8 mouse cellular contexts compared by ENCODE assay signal in the genomic region with DNA sequence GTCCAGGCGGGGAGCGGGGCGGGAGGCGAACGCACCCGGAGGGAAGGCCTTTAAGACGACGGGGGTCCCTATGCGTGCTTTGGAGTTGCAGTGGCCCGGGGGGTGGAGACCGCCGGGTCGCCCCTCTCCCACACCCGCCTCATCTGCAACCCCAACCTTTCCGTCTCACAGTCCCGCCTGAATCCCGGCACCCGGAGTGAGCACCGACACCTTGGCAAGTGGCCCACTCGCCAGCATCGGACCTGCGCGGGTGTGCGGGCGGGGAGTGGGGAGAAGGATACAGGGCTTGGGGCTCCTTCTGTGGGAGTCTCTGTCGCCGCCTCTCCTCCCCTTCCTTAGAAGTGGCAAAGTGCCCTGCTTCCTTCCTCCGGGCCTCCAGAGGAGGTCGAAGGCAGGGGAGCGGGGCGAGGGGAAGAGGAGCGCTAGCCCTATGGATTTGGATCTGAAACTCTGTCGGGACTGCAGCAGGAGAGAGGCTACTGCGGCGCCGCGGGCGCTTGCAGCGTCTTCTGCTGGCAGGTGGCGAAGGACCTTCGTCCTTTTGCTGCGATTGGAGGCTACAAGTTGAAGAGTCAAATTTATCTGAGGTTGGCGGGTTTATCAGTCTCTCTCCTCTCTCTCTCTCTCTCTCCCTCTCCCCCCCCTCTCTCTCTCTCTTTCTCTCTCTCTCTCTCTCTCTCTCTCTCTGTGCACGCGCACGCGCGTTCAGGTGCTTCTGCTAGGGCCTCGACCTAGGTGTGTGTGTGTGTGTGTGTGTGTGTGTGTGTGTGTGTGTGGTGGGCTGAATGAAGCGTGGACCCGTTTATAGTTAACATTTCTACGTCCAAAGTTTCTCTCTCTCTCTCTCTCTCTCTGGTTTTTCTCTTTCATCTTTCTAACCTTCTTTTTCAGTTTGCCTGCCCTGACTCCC. TPM values are rescaled to one million over a fixed set of nuclear protein-coding genes. Genes with fewer than 3 reads are reported as not detected.
DNase-seq lines count a peak whose midpoint lies in the region; ATAC-seq lines count a peak whose summit lies in the region.

No protein-coding gene starts in this region.

- no peaks in the 10 kb centered on the region for H3K9me3 ChIP-seq in heart, embryonic 11.5 days (replicated peaks; ENCODE audit: control insufficient read depth, low read length)
- no peaks in the 10 kb centered on the region for H3K9me3 ChIP-seq in embryonic facial prominence, embryonic 12.5 days
- H3K9me3 ChIP-seq in hindbrain, embryonic 13.5 days: no peaks in the 10 kb centered on the region
- H3K9me3 ChIP-seq in limb, embryonic 10.5 days (replicated peaks): no peaks in the 10 kb centered on the region
- no peaks in the 10 kb centered on the region for H3K9me3 ChIP-seq in neural tube, embryonic 14.5 days (ENCODE audit: control insufficient read depth, low read length)

- H3K4me2 ChIP-seq in heart, embryonic 11.5 days: peak overlapping the region; percentile 75
- peak overlapping the region; percentile 77 for H3K4me2 ChIP-seq in embryonic facial prominence, embryonic 12.5 days (replicated peaks)
- peak overlapping the region; percentile 92 for H3K4me2 ChIP-seq in hindbrain, embryonic 13.5 days
- H3K4me2 ChIP-seq in neural tube, embryonic 14.5 days (ENCODE audit: low read depth, low read length): peak overlapping the region; percentile 82

- H3K27me3 ChIP-seq in heart, embryonic 11.5 days (ENCODE audit: control insufficient read depth, insufficient read depth, low read length): peaks cover 20% of the 10 kb centered on the region
- peaks cover 51% of the 10 kb centered on the region for H3K27me3 ChIP-seq in embryonic facial prominence, embryonic 12.5 days
- peaks cover 63% of the 10 kb centered on the region for H3K27me3 ChIP-seq in hindbrain, embryonic 13.5 days
- H3K27me3 ChIP-seq in limb, embryonic 10.5 days (ENCODE audit: low read depth, poor library complexity, severe bottlenecking): peaks cover 61% of the 10 kb centered on the region
- H3K27me3 ChIP-seq in neural tube, embryonic 14.5 days (ENCODE audit: control insufficient read depth, insufficient read depth, low read length): peaks cover 16% of the 10 kb centered on the region; the same call in 1 of the 2 replicates

- H3K4me3 ChIP-seq in heart, embryonic 11.5 days (ENCODE audit: low read depth, low read length): peak overlapping the region; percentile 42
- peak overlapping the region; percentile 38 for H3K4me3 ChIP-seq in embryonic facial prominence, embryonic 12.5 days
- peak overlapping the region; percentile 58 for H3K4me3 ChIP-seq in hindbrain, embryonic 13.5 days
- H3K4me3 ChIP-seq in limb, embryonic 10.5 days: peak overlapping the region; percentile 46
- H3K4me3 ChIP-seq in neural tube, embryonic 14.5 days (ENCODE audit: low read depth, low read length): peak overlapping the region; percentile 51

- no peak for DNase-seq in heart, adult 9 months (ENCODE audit: low spot score in 2 of 2)
- DNase-seq in WW6 (ENCODE audit: low read depth, low spot score): peak; percentile 26
- no peak for DNase-seq in limb, embryonic 10.5 days (ENCODE audit: low spot score)
- no peak for DNase-seq in c-Kit-positive CD71-positive TER-119-positive erythroid progenitor cells, embryonic 14.5 days (ENCODE audit: low spot score)

- H3K4me1 ChIP-seq in heart, embryonic 11.5 days (ENCODE audit: control insufficient read depth, insufficient read depth, low read length): peaks cover 3% of the 10 kb centered on the region; the same call in 1 of the 2 replicates
- peaks cover 16% of the 10 kb centered on the region; the same call in 1 of the 2 replicates for H3K4me1 ChIP-seq in embryonic facial prominence, embryonic 12.5 days
- H3K4me1 ChIP-seq in hindbrain, embryonic 13.5 days (replicated peaks): peaks cover 16% of the 10 kb centered on the region
- peaks cover 17% of the 10 kb centered on the region for H3K4me1 ChIP-seq in limb, embryonic 10.5 days
- no peaks in the 10 kb centered on the region for H3K4me1 ChIP-seq in neural tube, embryonic 14.5 days (ENCODE audit: control insufficient read depth, insufficient read depth, low read length)

- H3K9ac ChIP-seq in heart, embryonic 11.5 days (ENCODE audit: low read depth, low read length): no peak overlapping the region
- 0 out of 2 replicates have a peak overlapping the region, but pooled peaks have one; percentile 7 for H3K9ac ChIP-seq in embryonic facial prominence, embryonic 12.5 days
- H3K9ac ChIP-seq in hindbrain, embryonic 13.5 days: peak overlapping the region; percentile 72
- H3K9ac ChIP-seq in neural tube, embryonic 14.5 days (replicated peaks; ENCODE audit: low read depth, low read length): peak overlapping the region; percentile 50

- WGBS in heart, embryonic 11.5 days (ENCODE audit: insufficient replicate concordance): 1% methylated on average over 42 of the region's 52 CpGs
- under 1% methylated on average over 51 of the region's 52 CpGs for WGBS in embryonic facial prominence, embryonic 12.5 days
- under 1% methylated on average over 50 of the region's 52 CpGs for WGBS in hindbrain, embryonic 13.5 days
- WGBS in limb, embryonic 10.5 days: 1% methylated on average over 52 of the region's 52 CpGs
- WGBS in neural tube, embryonic 14.5 days: under 1% methylated on average over 44 of the region's 52 CpGs

- ATAC-seq in heart, embryonic 11.5 days (replicated peaks; ENCODE audit: insufficient number of reproducible peaks, low FRiP score, low TSS enrichment): peak; percentile 28; the same call in 1 of the 2 replicates
- ATAC-seq in embryonic facial prominence, embryonic 12.5 days (ENCODE audit: insufficient number of reproducible peaks, insufficient read depth, low FRiP score, low TSS enrichment): no peak
- peak; percentile 73 for ATAC-seq in hindbrain, embryonic 13.5 days (ENCODE audit: low FRiP score)
- peak; percentile 68 for ATAC-seq in neural tube, embryonic 14.5 days (ENCODE audit: low read depth)

- no peaks in the 10 kb centered on the region for H3K36me3 ChIP-seq in heart, embryonic 11.5 days (ENCODE audit: control insufficient read depth, insufficient read depth, low read length)
- no peaks in the 10 kb centered on the region for H3K36me3 ChIP-seq in embryonic facial prominence, embryonic 12.5 days
- no peaks in the 10 kb centered on the region for H3K36me3 ChIP-seq in hindbrain, embryonic 13.5 days
- no peaks in the 10 kb centered on the region for H3K36me3 ChIP-seq in limb, embryonic 10.5 days
- no peaks in the 10 kb centered on the region for H3K36me3 ChIP-seq in neural tube, embryonic 14.5 days (ENCODE audit: control insufficient read depth, insufficient read depth, low read length)

- H3K27ac ChIP-seq in heart, embryonic 11.5 days (ENCODE audit: low read depth, low read length): no peak overlapping the region
- no peak overlapping the region for H3K27ac ChIP-seq in embryonic facial prominence, embryonic 12.5 days
- no peak overlapping the region for H3K27ac ChIP-seq in hindbrain, embryonic 13.5 days
- no peak overlapping the region for H3K27ac ChIP-seq in limb, embryonic 10.5 days
- no peak overlapping the region for H3K27ac ChIP-seq in neural tube, embryonic 14.5 days (ENCODE audit: low read depth, low read length)

RNA-seq across cellular contexts. Expression of gene Akain1, which starts 0.7 kb away (rescaled TPM):
- polyA plus RNA-seq in heart, embryonic 11.5 days (2014; fragmentation: Nextera tagmentation; extraction: Ambion mirVana): not detected in 2 replicates
- not detected in 2 replicates for polyA plus RNA-seq in embryonic facial prominence, embryonic 12.5 days (2016; fragmentation: Nextera tagmentation; extraction: Ambion mirVana)
- polyA plus RNA-seq in hindbrain, embryonic 13.5 days (2015; fragmentation: Nextera tagmentation; extraction: Ambion mirVana): 0.70 and 0.96 TPM in 2 replicates
- not detected in 2 replicates for polyA plus RNA-seq in limb, embryonic 10.5 days (2016; fragmentation: Nextera tagmentation; extraction: Ambion mirVana)
- polyA plus RNA-seq in neural tube, embryonic 14.5 days (2014; fragmentation: Nextera tagmentation; extraction: Ambion mirVana): 3.0 and 3.3 TPM in 2 replicates

RNA-seq across cellular contexts. Expression of gene Zbtb14, which starts 57.0 kb away (rescaled TPM):
- polyA plus RNA-seq in heart, embryonic 11.5 days (2014; fragmentation: Nextera tagmentation; extraction: Ambion mirVana): 12.7 and 14.6 TPM in 2 replicates
- 30.4 and 30.6 TPM in 2 replicates for polyA plus RNA-seq in embryonic facial prominence, embryonic 12.5 days (2016; fragmentation: Nextera tagmentation; extraction: Ambion mirVana)
- polyA plus RNA-seq in hindbrain, embryonic 13.5 days (2015; fragmentation: Nextera tagmentation; extraction: Ambion mirVana): 32.9 and 33.3 TPM in 2 replicates
- polyA plus RNA-seq in limb, embryonic 10.5 days (2016; fragmentation: Nextera tagmentation; extraction: Ambion mirVana): 26.6 and 30.3 TPM in 2 replicates
- 23.2 and 31.4 TPM in 2 replicates for polyA plus RNA-seq in neural tube, embryonic 14.5 days (2014; fragmentation: Nextera tagmentation; extraction: Ambion mirVana)
